25 mouse cellular contexts compared by ENCODE assay signal in genomic region chr13:99749342-99749741, GRCm38 (mm10).
A peak's percentile ranks its signal among the peaks of the same experiment; 100 is the strongest.
DNase-seq lines count a peak whose midpoint lies in the region; ATAC-seq and TF ChIP-seq lines count a peak whose summit lies in the region.
"Had no signal": no experiment of that assay in that cellular context is flagged by ENCODE, and none has a peak within 500 bp of the region (broad histone marks: within the 10 kb centered on the region; RNA-seq: fewer than 3 reads in every experiment).

No protein-coding gene starts in this region.

- no peak overlapping the region for H3K4me2 ChIP-seq in forebrain, postnatal 0 days (ENCODE audit: low read depth)
- H3K4me2 ChIP-seq in forebrain, embryonic 12.5 days: no peak overlapping the region
- no peak overlapping the region for H3K4me2 ChIP-seq in liver, embryonic 11.5 days
- H3K4me2 ChIP-seq in liver, postnatal 0 days (ENCODE audit: low read depth, low read length): no peak overlapping the region
- H3K4me2 ChIP-seq: embryonic facial prominence, embryonic 12.5 days; embryonic facial prominence, embryonic 15.5 days; forebrain, embryonic 15.5 days; heart, embryonic 12.5 days; heart, embryonic 15.5 days; hindbrain, embryonic 14.5 days had no signal

- H3K27me3 ChIP-seq in forebrain, postnatal 0 days (ENCODE audit: insufficient read depth, low read length): no peaks in the 10 kb centered on the region
- no peaks in the 10 kb centered on the region for H3K27me3 ChIP-seq in forebrain, embryonic 12.5 days
- H3K27me3 ChIP-seq in heart, embryonic 10.5 days (ENCODE audit: insufficient read depth, poor library complexity, severe bottlenecking): no peaks in the 10 kb centered on the region
- no peaks in the 10 kb centered on the region for H3K27me3 ChIP-seq in liver, embryonic 11.5 days (replicated peaks; ENCODE audit: control insufficient read depth, insufficient read depth, low read length)
- no peaks in the 10 kb centered on the region for H3K27me3 ChIP-seq in liver, postnatal 0 days (ENCODE audit: insufficient read depth, low read length)
- H3K27me3 ChIP-seq: embryonic facial prominence, embryonic 12.5 days; embryonic facial prominence, embryonic 15.5 days; forebrain, embryonic 15.5 days; heart, embryonic 12.5 days; heart, embryonic 15.5 days had no signal

- no peak for DNase-seq in forebrain, postnatal 0 days
- DNase-seq in heart, embryonic 10.5 days (ENCODE audit: low spot score): peak; percentile 61
- DNase-seq in heart, postnatal 10 days: no peak
- DNase-seq in liver, embryonic 11.5 days (ENCODE audit: low spot score): peak; percentile 26
- DNase-seq in liver, postnatal 0 days: no peak
- peak; percentile 35 to 63 for DNase-seq in layer of hippocampus, postnatal 14 days (ENCODE audit: low spot score in 2 of 2)
- DNase-seq in cerebellum, adult 9-11 months: no peak
- DNase-seq: adrenal gland, adult 8-10 months; adrenal gland, postnatal 25 days; cerebellum, adult 11-12 months; cerebellum, adult 8-10 months; cerebellum, postnatal 25 days; gastrocnemius, postnatal 25 days; heart, postnatal 14 days; heart, postnatal 4 days had no signal

- H3K4me1 ChIP-seq in forebrain, postnatal 0 days (ENCODE audit: insufficient read depth): peaks cover 3% of the 10 kb centered on the region
- H3K4me1 ChIP-seq in forebrain, embryonic 12.5 days: peaks cover 7% of the 10 kb centered on the region
- H3K4me1 ChIP-seq in heart, embryonic 10.5 days: peaks cover 23% of the 10 kb centered on the region
- H3K4me1 ChIP-seq in liver, embryonic 11.5 days (replicated peaks; ENCODE audit: control insufficient read depth, insufficient read depth, low read length): peaks cover 10% of the 10 kb centered on the region
- H3K4me1 ChIP-seq in liver, postnatal 0 days (ENCODE audit: insufficient read depth): peaks cover 19% of the 10 kb centered on the region

- no peak for TF ChIP-seq CTCF in forebrain, postnatal 0 days (IDR thresholded peaks at IDR 0.05; ENCODE audit: low read depth)
- TF ChIP-seq CTCF in liver, postnatal 0 days (IDR thresholded peaks at IDR 0.05; ENCODE audit: low read depth): no peak

- TF ChIP-seq EP300 in liver, postnatal 0 days (IDR thresholded peaks at IDR 0.05; ENCODE audit: low read depth): no peak

- 61% methylated on average over 6 of the region's 6 CpGs for WGBS in forebrain, postnatal 0 days
- WGBS in forebrain, embryonic 12.5 days: 82% methylated on average over 6 of the region's 6 CpGs
- WGBS in heart, embryonic 10.5 days: 88% methylated on average over 6 of the region's 6 CpGs
- 87% methylated on average over 6 of the region's 6 CpGs for WGBS in liver, embryonic 11.5 days
- WGBS in liver, postnatal 0 days (ENCODE audit: insufficient replicate concordance): 89% methylated on average over 6 of the region's 6 CpGs

- no peak overlapping the region for H3K4me3 ChIP-seq in forebrain, postnatal 0 days (ENCODE audit: low read depth, low read length)
- no peak overlapping the region for H3K4me3 ChIP-seq in forebrain, embryonic 12.5 days (replicated peaks)
- H3K4me3 ChIP-seq in heart, embryonic 10.5 days: no peak overlapping the region
- H3K4me3 ChIP-seq in liver, embryonic 11.5 days (ENCODE audit: low read depth, low read length): no peak overlapping the region
- H3K4me3 ChIP-seq in liver, postnatal 0 days (ENCODE audit: low read depth, low read length): no peak overlapping the region
- H3K4me3 ChIP-seq: embryonic facial prominence, embryonic 12.5 days; embryonic facial prominence, embryonic 15.5 days; forebrain, embryonic 15.5 days; heart, embryonic 12.5 days; heart, embryonic 15.5 days had no signal

- ATAC-seq in forebrain, postnatal 0 days: 0 out of 2 replicates have a peak, but pooled peaks have one; percentile 7
- ATAC-seq in forebrain, embryonic 12.5 days (ENCODE audit: low FRiP score): no peak
- ATAC-seq in liver, embryonic 11.5 days (replicated peaks; ENCODE audit: low FRiP score): no peak
- ATAC-seq in liver, postnatal 0 days: no peak
- ATAC-seq: activated CD4-positive, CD25-positive, alpha-beta regulatory T cell, adult 4 months; forebrain, embryonic 15.5 days; hindbrain, postnatal 0 days; inflammation-experienced regulatory T-cells, adult 6 months had no signal

- H3K36me3 ChIP-seq in forebrain, postnatal 0 days (ENCODE audit: insufficient read depth): no peaks in the 10 kb centered on the region
- no peaks in the 10 kb centered on the region for H3K36me3 ChIP-seq in forebrain, embryonic 12.5 days (replicated peaks)
- no peaks in the 10 kb centered on the region for H3K36me3 ChIP-seq in heart, embryonic 10.5 days
- H3K36me3 ChIP-seq in liver, embryonic 11.5 days (ENCODE audit: control insufficient read depth, insufficient read depth, low read length): no peaks in the 10 kb centered on the region
- no peaks in the 10 kb centered on the region for H3K36me3 ChIP-seq in liver, postnatal 0 days (replicated peaks; ENCODE audit: insufficient read depth, low read length)
- H3K36me3 ChIP-seq: embryonic facial prominence, embryonic 12.5 days; embryonic facial prominence, embryonic 15.5 days; forebrain, embryonic 15.5 days; heart, embryonic 12.5 days; heart, embryonic 15.5 days had no signal

- intact Hi-C loops in heart, postnatal 10 days (cut with DNase I): no loop called here

- no peaks in the 10 kb centered on the region for H3K9me3 ChIP-seq in forebrain, postnatal 0 days (ENCODE audit: low read length)
- no peaks in the 10 kb centered on the region for H3K9me3 ChIP-seq in forebrain, embryonic 12.5 days
- no peaks in the 10 kb centered on the region for H3K9me3 ChIP-seq in heart, embryonic 10.5 days
- no peaks in the 10 kb centered on the region for H3K9me3 ChIP-seq in liver, embryonic 11.5 days (ENCODE audit: control insufficient read depth, low read length)
- H3K9me3 ChIP-seq in liver, postnatal 0 days (ENCODE audit: low read length): no peaks in the 10 kb centered on the region
- H3K9me3 ChIP-seq: embryonic facial prominence, embryonic 12.5 days; embryonic facial prominence, embryonic 15.5 days; forebrain, embryonic 15.5 days; heart, embryonic 12.5 days; heart, embryonic 15.5 days had no signal

- no peak overlapping the region for H3K9ac ChIP-seq in forebrain, postnatal 0 days
- no peak overlapping the region for H3K9ac ChIP-seq in forebrain, embryonic 12.5 days
- no peak overlapping the region for H3K9ac ChIP-seq in liver, embryonic 11.5 days (ENCODE audit: low read depth, low read length)
- no peak overlapping the region for H3K9ac ChIP-seq in liver, postnatal 0 days (replicated peaks)
- H3K9ac ChIP-seq: embryonic facial prominence, embryonic 12.5 days; embryonic facial prominence, embryonic 15.5 days; forebrain, embryonic 15.5 days; heart, embryonic 12.5 days; heart, embryonic 15.5 days; hindbrain, embryonic 14.5 days had no signal

- no peak overlapping the region for H3K27ac ChIP-seq in forebrain, postnatal 0 days (ENCODE audit: low read depth, low read length)
- H3K27ac ChIP-seq in forebrain, embryonic 12.5 days: no peak overlapping the region
- no peak overlapping the region for H3K27ac ChIP-seq in heart, embryonic 10.5 days
- H3K27ac ChIP-seq in liver, embryonic 11.5 days (ENCODE audit: low read depth, low read length): no peak overlapping the region
- no peak overlapping the region for H3K27ac ChIP-seq in liver, postnatal 0 days (ENCODE audit: low read depth)
- H3K27ac ChIP-seq: embryonic facial prominence, embryonic 12.5 days; embryonic facial prominence, embryonic 15.5 days; forebrain, embryonic 15.5 days; heart, embryonic 15.5 days; hindbrain, embryonic 14.5 days; hindbrain, postnatal 0 days had no signal

Comparison
In these comparisons a context has a peak if more than half of its experiments do, and no peak if none do; other contexts are left out.
1. DNase-seq: peak in heart, embryonic 10.5 days (single experiment), liver, embryonic 11.5 days (single experiment) and layer of hippocampus, postnatal 14 days (2 of 2); none in forebrain, postnatal 0 days (single experiment), heart, postnatal 10 days (0 of 2), liver, postnatal 0 days (single experiment) and cerebellum, adult 9-11 months (single experiment).